Mouse (Mus musculus) midbrain, embryonic 15.5 days (tissue): ENCODE results near the gene Fbxl22. TPM values are rescaled to one million over a fixed set of nuclear protein-coding genes. Genes with fewer than 3 reads are reported as not detected.

ENCODE experiments used
- ATAC-seq: fragments of 200-750 bp; cut with Nextera tagmentation; replicated peaks from 2 replicates; pipeline ENCODE4 v1.8.0; 2017; ENCODE audit warnings: moderate TSS enrichment
- H3K27ac ChIP-seq: fragments of 300-500 bp; sonication (generic); 2 replicates; pipeline ENCODE4 v1.5.1; 2015; ENCODE audit warnings: mild to moderate bottlenecking, inconsistent platforms
- H3K27me3 ChIP-seq: fragments of 300-500 bp; sonication (generic); replicated peaks from 2 replicates; pipeline ENCODE4 v1.6.1; 2015; ENCODE audit warnings: inconsistent platforms
- H3K36me3 ChIP-seq: fragments of 300-500 bp; sonication (generic); replicated peaks from 2 replicates; pipeline ENCODE4 v1.6.1; 2015; ENCODE audit warnings: inconsistent platforms
- H3K4me1 ChIP-seq: fragments of 300-500 bp; sonication (generic); 2 replicates; pipeline ENCODE4 v1.6.1; 2015; ENCODE audit warnings: inconsistent platforms
- H3K4me2 ChIP-seq: fragments of 300-500 bp; sonication (generic); 2 replicates; pipeline ENCODE4 v1.6.1; 2015; ENCODE audit warnings: inconsistent platforms, mild to moderate bottlenecking, moderate library complexity
- H3K4me3 ChIP-seq: fragments of 300-500 bp; sonication (generic); 2 replicates; pipeline ENCODE4 v1.5.1; 2015; ENCODE audit warnings: mild to moderate bottlenecking, inconsistent platforms
- H3K9ac ChIP-seq: fragments of 300-500 bp; sonication (generic); 2 replicates; pipeline ENCODE4 v1.6.1; 2015; ENCODE audit warnings: mild to moderate bottlenecking, inconsistent platforms
- H3K9me3 ChIP-seq: fragments of 300-500 bp; sonication (generic); 2 replicates; pipeline ENCODE4 v1.6.1; 2016; ENCODE audit warnings: inconsistent platforms
- WGBS: fragments of 180-500 bp; shearing (Covaris S2); methylation state at CpG from one replicate; pipeline ENCODE4 v1.1.7; 2015; ENCODE audit warnings: mixed read lengths; 5-methylcytosine and 5-hydroxymethylcytosine counted together
- polyA plus RNA-seq: library from polyadenylated mRNA; unstranded; fragments of >200 nt; fragmentation: Nextera tagmentation; extraction: Ambion mirVana; gene quantifications from 2 replicates; pipeline ENCODE4 v1.2.1, GENCODE M21; 2015

Fbxl22 gene
- 1.0 and 1.2 TPM in 2 replicates for polyA plus RNA-seq

- Histone ChIP-seq H3K27me3 (no peaks in the 10 kb centered on the region), H3K4me3 (no peak within 1 kb of the TSS), H3K9ac (no peak within 1 kb of the TSS), H3K4me1 (peaks cover 25% of the 10 kb centered on the region), H3K27ac (peak within 1 kb of the TSS; percentile 99; the same call in 1 of the 2 replicates), H3K36me3 (peaks cover 20% of the 10 kb centered on the region), H3K9me3 (no peaks in the 10 kb centered on the region), H3K4me2 (no peak within 1 kb of the TSS)
- WGBS, result 68% methylated on average over 17 of the region's 17 CpGs
- ATAC-seq, result no peak
Measured at GRCm38 (mm10) chr9:66514256-66514770, at the start of gene Fbxl22. Gene Fbxl22 (minus strand): TSS chr9:66514593.

GRCm38 (mm10) chr9:66562215-66562614 is 47.8 kb upstream of the Fbxl22 start:
- no peak overlapping the region for H3K27ac ChIP-seq
- no peak overlapping the region for H3K4me2 ChIP-seq
- H3K9ac ChIP-seq, result no peak overlapping the region
- no peaks in the 10 kb centered on the region for H3K36me3 ChIP-seq
- ATAC-seq, result no peak
- no peak overlapping the region for H3K4me3 ChIP-seq
- 92% methylated on average over 1 of the region's 1 CpGs for WGBS
- H3K27me3 ChIP-seq, result no peaks in the 10 kb centered on the region
- H3K9me3 ChIP-seq, result no peaks in the 10 kb centered on the region
- H3K4me1 ChIP-seq, result peaks cover 6% of the 10 kb centered on the region; the same call in 1 of the 2 replicates

- no peaks in the 10 kb centered on the region for H3K36me3 ChIP-seq
- H3K4me1 ChIP-seq, result peaks cover 6% of the 10 kb centered on the region; the same call in 1 of the 2 replicates
- no peak overlapping the region for H3K9ac ChIP-seq
- ATAC-seq, result no peak
- 91% methylated on average over 2 of the region's 2 CpGs for WGBS
- H3K4me3 ChIP-seq, result no peak overlapping the region
- H3K9me3 ChIP-seq, result no peaks in the 10 kb centered on the region
- no peaks in the 10 kb centered on the region for H3K27me3 ChIP-seq
- no peak overlapping the region for H3K27ac ChIP-seq
- no peak overlapping the region for H3K4me2 ChIP-seq
Measured at GRCm38 (mm10) chr9:66561496-66561895, 47.1 kb upstream of the Fbxl22 start.

- Histone ChIP-seq H3K4me2 (no peak overlapping the region), H3K27ac (no peak overlapping the region), H3K4me1 (peaks cover 6% of the 10 kb centered on the region; the same call in 1 of the 2 replicates), H3K9me3 (no peaks in the 10 kb centered on the region), H3K4me3 (no peak overlapping the region), H3K9ac (no peak overlapping the region), H3K27me3 (no peaks in the 10 kb centered on the region), H3K36me3 (no peaks in the 10 kb centered on the region)
- ATAC-seq, result no peak
- WGBS, result 77% methylated on average over 1 of the region's 1 CpGs
Measured at GRCm38 (mm10) chr9:66560728-66561127, 46.3 kb upstream of the Fbxl22 start.

GRCm38 (mm10) chr9:66560295-66560694 is 45.9 kb upstream of the Fbxl22 start:
- H3K36me3 ChIP-seq, result no peaks in the 10 kb centered on the region
- 0 out of 2 replicates have a peak overlapping the region, but pooled peaks have one; percentile 48 for H3K27ac ChIP-seq
- no peak overlapping the region for H3K4me3 ChIP-seq
- no peak for ATAC-seq
- H3K9ac ChIP-seq, result no peak overlapping the region
- no peaks in the 10 kb centered on the region for H3K27me3 ChIP-seq
- H3K9me3 ChIP-seq, result no peaks in the 10 kb centered on the region
- WGBS, result 11% methylated on average over 2 of the region's 2 CpGs
- H3K4me1 ChIP-seq, result peaks cover 6% of the 10 kb centered on the region; the same call in 1 of the 2 replicates
- no peak overlapping the region for H3K4me2 ChIP-seq

GRCm38 (mm10) chr9:66558971-66559370 is 44.6 kb upstream of the Fbxl22 start:
- H3K27ac ChIP-seq, result no peak overlapping the region
- no peak overlapping the region for H3K4me2 ChIP-seq
- no peak overlapping the region for H3K4me3 ChIP-seq
- WGBS, result 97% methylated on average over 4 of the region's 4 CpGs
- H3K36me3 ChIP-seq, result no peaks in the 10 kb centered on the region
- peaks cover 6% of the 10 kb centered on the region; the same call in 1 of the 2 replicates for H3K4me1 ChIP-seq
- H3K9me3 ChIP-seq, result no peaks in the 10 kb centered on the region
- no peak for ATAC-seq
- no peaks in the 10 kb centered on the region for H3K27me3 ChIP-seq
- no peak overlapping the region for H3K9ac ChIP-seq

- no peak for ATAC-seq
- peaks cover 17% of the 10 kb centered on the region for H3K36me3 ChIP-seq
Measured at GRCm38 (mm10) chr9:66542785-66543184, 28.4 kb upstream of the Fbxl22 start.

GRCm38 (mm10) chr9:66521595-66521994 is 7.2 kb upstream of the Fbxl22 start:
- Histone ChIP-seq H3K4me2 (no peak overlapping the region), H3K9ac (no peak overlapping the region), H3K4me1 (no peaks in the 10 kb centered on the region), H3K9me3 (no peaks in the 10 kb centered on the region), H3K36me3 (peaks cover 24% of the 10 kb centered on the region; the same call in 1 of the 2 replicates), H3K4me3 (no peak overlapping the region), H3K27me3 (no peaks in the 10 kb centered on the region), H3K27ac (no peak overlapping the region)
- ATAC-seq, result no peak
- 95% methylated on average over 3 of the region's 3 CpGs for WGBS

More at GRCm38 (mm10) chr9:66542785-66543184, 28.4 kb upstream of the Fbxl22 start:
- H3K27me3 ChIP-seq, result no peaks in the 10 kb centered on the region
- H3K27ac ChIP-seq, result no peak overlapping the region
- H3K9me3 ChIP-seq, result no peaks in the 10 kb centered on the region
- WGBS, result 79% methylated on average over 4 of the region's 4 CpGs
- H3K9ac ChIP-seq, result no peak overlapping the region
- no peak overlapping the region for H3K4me3 ChIP-seq
- no peaks in the 10 kb centered on the region for H3K4me1 ChIP-seq
- H3K4me2 ChIP-seq, result no peak overlapping the region

GRCm38 (mm10) chr9:66520299-66520698 is 5.9 kb upstream of the Fbxl22 start:
- Histone ChIP-seq H3K4me3 (no peak overlapping the region), H3K9ac (no peak overlapping the region), H3K4me2 (no peak overlapping the region), H3K36me3 (peaks cover 28% of the 10 kb centered on the region), H3K27me3 (no peaks in the 10 kb centered on the region), H3K4me1 (no peaks in the 10 kb centered on the region), H3K9me3 (no peaks in the 10 kb centered on the region), H3K27ac (no peak overlapping the region)
- 99% methylated on average over 4 of the region's 4 CpGs for WGBS
- no peak for ATAC-seq

- peak overlapping the region; percentile 43; the same call in 1 of the 2 replicates for H3K27ac ChIP-seq
- ATAC-seq, result no peak
- H3K27me3 ChIP-seq, result no peaks in the 10 kb centered on the region
- WGBS, result 30% methylated on average over 5 of the region's 5 CpGs
- H3K36me3 ChIP-seq, result peaks cover 27% of the 10 kb centered on the region
- H3K9ac ChIP-seq, result no peak overlapping the region
- no peak overlapping the region for H3K4me2 ChIP-seq
- no peaks in the 10 kb centered on the region for H3K9me3 ChIP-seq
- no peaks in the 10 kb centered on the region for H3K4me1 ChIP-seq
- no peak overlapping the region for H3K4me3 ChIP-seq
Measured at GRCm38 (mm10) chr9:66518901-66519300, 4.5 kb upstream of the Fbxl22 start.

- Histone ChIP-seq H3K27me3 (no peaks in the 10 kb centered on the region), H3K9me3 (no peaks in the 10 kb centered on the region), H3K36me3 (peaks cover 25% of the 10 kb centered on the region), H3K4me3 (no peak overlapping the region), H3K4me2 (no peak overlapping the region), H3K27ac (no peak overlapping the region), H3K4me1 (0 out of 2 replicates have a peak, but pooled peaks cover 4% of the 10 kb centered on the region), H3K9ac (no peak overlapping the region)
- ATAC-seq, result no peak
- WGBS, result 91% methylated on average over 5 of the region's 5 CpGs
Measured at GRCm38 (mm10) chr9:66518251-66518650, 3.9 kb upstream of the Fbxl22 start.

- Histone ChIP-seq H3K27me3 (no peaks in the 10 kb centered on the region), H3K9ac (no peak overlapping the region), H3K9me3 (no peaks in the 10 kb centered on the region), H3K27ac (no peak overlapping the region), H3K4me1 (peaks cover 8% of the 10 kb centered on the region), H3K4me2 (no peak overlapping the region), H3K36me3 (peaks cover 25% of the 10 kb centered on the region), H3K4me3 (no peak overlapping the region)
- WGBS, result 91% methylated on average over 10 of the region's 10 CpGs
- no peak for ATAC-seq
Measured at GRCm38 (mm10) chr9:66517746-66518145, 3.4 kb upstream of the Fbxl22 start.

GRCm38 (mm10) chr9:66516296-66516940 is 2.0 kb upstream of the Fbxl22 start:
- Histone ChIP-seq H3K4me2 (no peak overlapping the region), H3K4me1 (peaks cover 14% of the 10 kb centered on the region), H3K36me3 (peaks cover 25% of the 10 kb centered on the region), H3K9ac (no peak overlapping the region), H3K27me3 (no peaks in the 10 kb centered on the region), H3K27ac (no peak overlapping the region), H3K9me3 (no peaks in the 10 kb centered on the region), H3K4me3 (no peak overlapping the region)
- ATAC-seq, result no peak
- 91% methylated on average over 6 of the region's 6 CpGs for WGBS
